Mouse (Mus musculus): ENCODE measurements around the gene Gm20498.
"Not testable (repeated sequence)": the region's sequence is repeated elsewhere in the genome, so short reads cannot be mapped to it uniquely, and the experiment has no call there.

DNA sequence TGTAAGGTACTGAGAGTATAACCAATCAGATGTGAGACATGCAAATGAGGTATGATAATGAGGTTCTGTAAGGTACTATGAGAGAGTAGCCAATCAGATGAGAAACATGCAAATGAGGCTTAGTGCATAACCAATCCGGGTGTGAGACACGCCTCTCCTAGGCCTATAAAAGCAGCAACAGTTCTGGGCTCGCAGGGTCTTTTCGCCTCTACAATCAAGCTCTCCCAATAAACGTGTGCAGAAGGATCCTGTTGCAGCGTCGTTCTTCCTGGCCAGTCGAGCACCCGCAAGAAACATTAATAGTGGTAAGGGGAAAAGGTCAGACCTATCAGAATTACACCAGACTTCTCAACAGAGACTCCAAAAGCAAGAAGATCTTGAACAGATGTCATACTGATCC lies 93.7 kb downstream of the Gm20498 start:
- TF ChIP-seq FLI1 (IDR thresholded peaks at IDR 0.05; ENCODE audit: low read length); GATA1 (IDR thresholded peaks at IDR 0.05; ENCODE audit: borderline replicate concordance, low read length): not testable (repeated sequence)

All from megakaryocyte, embryonic 14.5 days (primary cell).